Mouse (Mus musculus) thymus, adult 18-20 months (tissue): ENCODE measurements around the gene Pcp4l1.

Experiments used
- DNase-seq, 2 experiments: peaks; one replicate each; pipeline ENCODE4 v3.0.0; 2022; ENCODE audit warnings: mixed read lengths in 2 of 2

The Pcp4l1 gene

DNA sequence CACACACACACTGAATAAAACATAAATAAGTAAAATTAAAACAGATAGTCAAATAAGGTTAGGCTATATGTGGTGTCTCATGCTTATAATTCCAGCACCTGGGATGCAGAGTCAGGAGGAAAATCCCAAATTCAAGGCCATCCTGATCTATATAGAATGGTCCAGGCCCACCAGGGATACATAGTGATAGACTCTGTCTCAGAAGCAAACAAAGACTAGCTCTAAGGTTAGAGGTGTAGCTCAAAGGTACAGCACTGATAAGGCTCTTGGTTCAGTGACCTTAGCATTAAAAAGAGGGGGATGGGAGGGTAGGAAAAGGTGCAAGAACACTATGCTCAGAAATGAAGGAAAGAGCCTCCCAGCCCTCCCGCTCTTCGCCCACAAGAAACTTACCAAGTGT lies 60.5 kb downstream of the Pcp4l1 start:
- DNase-seq: no peak

DNA sequence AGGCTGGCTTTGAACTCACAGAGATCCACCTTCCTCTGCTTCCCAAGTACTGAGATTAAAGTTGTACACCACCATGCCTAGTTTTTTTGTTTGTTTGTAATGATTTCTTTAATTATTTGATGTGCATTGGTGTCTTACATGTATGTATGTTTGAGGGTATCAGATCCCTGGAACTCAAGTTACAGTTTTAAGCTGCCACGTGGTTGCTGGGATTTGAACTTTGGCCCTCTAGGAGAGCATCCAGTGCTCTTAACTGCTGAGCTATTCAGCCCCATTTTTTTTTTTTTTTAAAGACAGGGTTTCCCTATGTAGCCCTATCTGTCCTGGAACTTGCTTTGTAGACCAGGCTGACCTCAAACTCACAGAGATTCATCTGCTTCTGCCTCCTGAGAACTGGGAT lies 65.1 kb downstream of the Pcp4l1 start:
- no peak for DNase-seq

DNA sequence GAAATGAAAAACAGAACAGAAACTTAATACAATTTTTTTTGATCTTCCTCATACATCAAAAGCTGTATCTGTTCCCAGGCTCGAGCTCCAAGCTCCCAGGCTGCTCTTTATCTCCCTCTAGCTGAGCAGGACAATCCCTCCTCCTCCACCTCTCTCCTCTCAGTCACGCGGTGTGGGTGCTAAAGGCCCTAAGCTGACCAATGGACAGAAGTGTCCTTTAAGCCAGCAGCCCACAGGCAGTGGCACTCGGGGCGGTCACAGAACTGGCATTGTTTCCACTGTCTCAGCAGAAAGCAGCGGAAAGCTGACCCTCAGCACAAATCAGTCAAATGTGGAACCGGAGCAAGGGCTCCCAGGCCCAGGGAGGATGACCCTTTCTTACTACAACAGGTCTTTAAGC lies 66.8 kb downstream of the Pcp4l1 start:
- DNase-seq: no peak

DNA sequence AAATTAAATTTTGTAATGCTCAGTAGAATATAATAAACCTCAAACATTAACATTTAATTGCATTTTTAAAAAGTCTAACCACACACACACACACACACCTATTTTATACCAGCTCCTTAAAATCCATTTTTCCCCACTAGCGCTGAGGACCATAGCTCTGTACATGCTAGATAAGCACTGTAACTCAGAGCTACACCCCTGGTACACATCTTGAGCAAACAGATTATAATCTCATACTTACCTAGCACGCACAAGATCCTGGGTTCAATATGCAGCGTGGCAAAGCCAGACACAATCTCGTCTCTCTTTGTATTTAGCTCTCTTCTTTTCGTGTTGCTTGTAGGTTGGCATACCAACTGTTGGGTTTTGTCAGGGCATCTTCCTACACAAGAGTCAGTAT lies 71.7 kb downstream of the Pcp4l1 start:
- no peak for DNase-seq
